Comparison of ENCODE assay signal across 22 mouse cellular contexts in genomic region chr11:22602610-22603009, GRCm38 (mm10).
A peak's percentile ranks its signal among the peaks of the same experiment; 100 is the strongest.
DNase-seq lines count a peak whose midpoint lies in the region; ATAC-seq and TF ChIP-seq lines count a peak whose summit lies in the region.
"Had no signal": no experiment of that assay in that cellular context is flagged by ENCODE, and none has a peak within 500 bp of the region (broad histone marks: within the 10 kb centered on the region; RNA-seq: fewer than 3 reads in every experiment).

No protein-coding gene starts in this region.

- H3K4me1 ChIP-seq in liver, postnatal 0 days (ENCODE audit: insufficient read depth): 0 out of 2 replicates have a peak, but pooled peaks cover 3% of the 10 kb centered on the region
- H3K4me1 ChIP-seq in ES-Bruce4 (ENCODE audit: control insufficient read depth, insufficient read depth, low read length): peaks cover 4% of the 10 kb centered on the region
- no peaks in the 10 kb centered on the region; the same call in 1 of the 2 replicates for H3K4me1 ChIP-seq in liver, embryonic 11.5 days (replicated peaks; ENCODE audit: control insufficient read depth, insufficient read depth, low read length)
- H3K4me1 ChIP-seq: embryonic facial prominence, embryonic 10.5 days had no signal

- H3K9ac ChIP-seq in liver, postnatal 0 days (replicated peaks): no peak overlapping the region
- 0 out of 2 replicates have a peak overlapping the region, but pooled peaks have one; percentile 9 for H3K9ac ChIP-seq in ES-Bruce4 (ENCODE audit: low read depth, poor library complexity, severe bottlenecking)
- H3K9ac ChIP-seq in liver, embryonic 11.5 days (ENCODE audit: low read depth, low read length): no peak overlapping the region
- H3K9ac ChIP-seq: hindbrain, embryonic 15.5 days; lung, embryonic 15.5 days; midbrain, embryonic 13.5 days had no signal

- no peaks in the 10 kb centered on the region for H3K36me3 ChIP-seq in liver, postnatal 0 days (replicated peaks; ENCODE audit: insufficient read depth, low read length)
- no peaks in the 10 kb centered on the region for H3K36me3 ChIP-seq in ES-Bruce4 (ENCODE audit: control insufficient read depth, insufficient read depth, low read length, poor library complexity, severe bottlenecking)
- no peaks in the 10 kb centered on the region for H3K36me3 ChIP-seq in liver, embryonic 11.5 days (ENCODE audit: control insufficient read depth, insufficient read depth, low read length)
- H3K36me3 ChIP-seq: embryonic facial prominence, embryonic 10.5 days; forebrain, embryonic 10.5 days; hindbrain, embryonic 15.5 days; lung, embryonic 15.5 days; midbrain, embryonic 13.5 days had no signal

- peak; percentile 16 for DNase-seq in liver
- no peak for DNase-seq in liver, postnatal 0 days
- DNase-seq in liver, embryonic 11.5 days (ENCODE audit: low spot score): no peak
- no peak for DNase-seq in cerebellum, adult 18-20 months
- no peak for DNase-seq in embryo, embryonic 10.5 days (ENCODE audit: low spot score)
- DNase-seq: adrenal gland, postnatal 14 days; cerebellum, adult 9-11 months; gastrocnemius, postnatal 14 days; heart, adult 11 months; kidney, adult 2 months; layer of hippocampus, postnatal 36 days; retina, postnatal 1 day; thymus, postnatal 36 days had no signal

- no peak for TF ChIP-seq CTCF in liver, postnatal 0 days (IDR thresholded peaks at IDR 0.05; ENCODE audit: low read depth)
- no peak for TF ChIP-seq CTCF in ES-Bruce4 (IDR thresholded peaks at IDR 0.05; ENCODE audit: low read depth, low read length)

- WGBS in liver, postnatal 0 days (ENCODE audit: insufficient replicate concordance): 44% methylated on average over 3 of the region's 3 CpGs
- WGBS in liver, embryonic 11.5 days: 57% methylated on average over 3 of the region's 3 CpGs

- no peaks in the 10 kb centered on the region for H3K27me3 ChIP-seq in liver, postnatal 0 days (ENCODE audit: insufficient read depth, low read length)
- no peaks in the 10 kb centered on the region for H3K27me3 ChIP-seq in ES-Bruce4 (ENCODE audit: control insufficient read depth, insufficient read depth, low read length, poor library complexity, severe bottlenecking)
- H3K27me3 ChIP-seq in liver, embryonic 11.5 days (replicated peaks; ENCODE audit: control insufficient read depth, insufficient read depth, low read length): no peaks in the 10 kb centered on the region
- H3K27me3 ChIP-seq: hindbrain, embryonic 15.5 days; lung, embryonic 15.5 days; midbrain, embryonic 13.5 days had no signal

- TF ChIP-seq EP300 in liver, postnatal 0 days (IDR thresholded peaks at IDR 0.05; ENCODE audit: low read depth): no peak
- TF ChIP-seq EP300 in ES-Bruce4 (IDR thresholded peaks at IDR 0.05; ENCODE audit: insufficient read depth, low read depth, low read length): 0 out of 2 replicates have a peak, but pooled peaks have one; percentile 27

- no peaks in the 10 kb centered on the region for H3K9me3 ChIP-seq in liver, postnatal 0 days (ENCODE audit: low read length)
- peaks cover 16% of the 10 kb centered on the region for H3K9me3 ChIP-seq in ES-Bruce4 (replicated peaks; ENCODE audit: control insufficient read depth, insufficient read depth, low read length, poor library complexity, severe bottlenecking)
- no peaks in the 10 kb centered on the region for H3K9me3 ChIP-seq in liver, embryonic 11.5 days (ENCODE audit: control insufficient read depth, low read length)
- H3K9me3 ChIP-seq: embryonic facial prominence, embryonic 10.5 days; forebrain, embryonic 10.5 days; hindbrain, embryonic 15.5 days; lung, embryonic 15.5 days; midbrain, embryonic 13.5 days had no signal

- H3K4me2 ChIP-seq in liver, postnatal 0 days (ENCODE audit: low read depth, low read length): no peak overlapping the region
- no peak overlapping the region for H3K4me2 ChIP-seq in liver, embryonic 11.5 days
- H3K4me2 ChIP-seq: heart, embryonic 11.5 days; hindbrain, embryonic 15.5 days; lung, embryonic 15.5 days; midbrain, embryonic 13.5 days had no signal

- no peak overlapping the region for H3K4me3 ChIP-seq in liver, postnatal 0 days (ENCODE audit: low read depth, low read length)
- H3K4me3 ChIP-seq in ES-Bruce4 (ENCODE audit: low read depth, low read length): no peak overlapping the region
- H3K4me3 ChIP-seq in liver, embryonic 11.5 days (ENCODE audit: low read depth, low read length): no peak overlapping the region
- H3K4me3 ChIP-seq: embryonic facial prominence, embryonic 10.5 days; forebrain, embryonic 10.5 days; hindbrain, embryonic 15.5 days; lung, embryonic 15.5 days; midbrain, embryonic 13.5 days had no signal

- no peak overlapping the region for H3K27ac ChIP-seq in liver, postnatal 0 days (ENCODE audit: low read depth)
- H3K27ac ChIP-seq in ES-Bruce4 (ENCODE audit: insufficient read depth, low read length): peak overlapping the region; percentile 77
- no peak overlapping the region for H3K27ac ChIP-seq in liver, embryonic 11.5 days (ENCODE audit: low read depth, low read length)
- H3K27ac ChIP-seq: embryonic facial prominence, embryonic 10.5 days; forebrain, embryonic 10.5 days; hindbrain, embryonic 15.5 days; kidney, postnatal 0 days; midbrain, embryonic 13.5 days had no signal

- no peak for ATAC-seq in liver, postnatal 0 days
- ATAC-seq in liver, embryonic 11.5 days (replicated peaks; ENCODE audit: low FRiP score): peak; percentile 77
- peak; percentile 71 for ATAC-seq in megakaryocyte-erythroid progenitor cell, adult 5-6 weeks (replicated peaks; ENCODE audit: low FRiP score, low TSS enrichment, poor library complexity, severe bottlenecking)

- TF ChIP-seq POLR2A in ES-Bruce4 (IDR thresholded peaks at IDR 0.05; ENCODE audit: insufficient read depth, low read length): no peak
